In the genomic region with DNA sequence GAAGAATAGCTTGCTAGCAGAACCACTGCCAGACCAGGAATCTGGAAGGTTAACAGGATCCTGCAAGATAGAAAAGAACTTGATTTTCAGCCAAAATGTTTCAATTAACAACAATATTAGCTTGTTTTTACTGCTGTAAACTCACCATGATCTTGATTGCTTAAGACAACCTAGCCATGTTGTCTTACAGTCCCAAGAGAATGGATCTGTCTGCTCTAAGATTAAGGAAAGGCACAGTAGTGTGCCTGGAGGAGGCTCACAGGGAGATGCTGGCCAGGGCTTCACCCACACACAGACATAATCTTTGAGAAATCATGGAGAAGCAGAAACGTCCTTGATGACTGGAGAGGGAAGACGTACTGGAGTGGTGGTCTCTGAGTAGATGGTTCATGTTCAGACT, we compare ENCODE assay signal across 21 mouse cellular contexts.
"Had no signal": no experiment of that assay in that cellular context is flagged by ENCODE, and none has a peak within 500 bp of the region (broad histone marks: within the 10 kb centered on the region; RNA-seq: fewer than 3 reads in every experiment).

No protein-coding gene starts in this region.

- H3K27me3 ChIP-seq: limb, embryonic 12.5 days; limb, embryonic 15.5 days; midbrain, embryonic 12.5 days; midbrain, embryonic 15.5 days; neural tube, embryonic 12.5 days; neural tube, embryonic 15.5 days had no signal

- H3K27ac ChIP-seq: limb, embryonic 12.5 days; limb, embryonic 15.5 days; liver, embryonic 14.5 days; macrophage; midbrain, embryonic 12.5 days; midbrain, embryonic 15.5 days; neural tube, embryonic 12.5 days; neural tube, embryonic 15.5 days; stomach, postnatal 0 days had no signal

- H3K9ac ChIP-seq: limb, embryonic 12.5 days; limb, embryonic 15.5 days; liver, embryonic 14.5 days; liver, postnatal 0 days; lung, embryonic 14.5 days; midbrain, embryonic 12.5 days; midbrain, embryonic 15.5 days; neural tube, embryonic 12.5 days; neural tube, embryonic 15.5 days had no signal

- DNase-seq: left cerebral cortex, postnatal 4 days; lung, embryonic 14.5 days; right cerebral cortex, adult 18-20 months; right cerebral cortex, postnatal 14 days; right cerebral cortex, postnatal 4 days; spleen, adult 18-20 months; thymus, adult 2 months; thymus, postnatal 14 days; thymus, postnatal 4 days had no signal

- H3K4me3 ChIP-seq: limb, embryonic 12.5 days; limb, embryonic 15.5 days; midbrain, embryonic 12.5 days; midbrain, embryonic 15.5 days; neural tube, embryonic 12.5 days; neural tube, embryonic 15.5 days had no signal

- H3K4me1 ChIP-seq: limb, embryonic 12.5 days; limb, embryonic 15.5 days; midbrain, embryonic 12.5 days; midbrain, embryonic 15.5 days; neural tube, embryonic 12.5 days; neural tube, embryonic 15.5 days had no signal

- ATAC-seq: lung, postnatal 0 days; midbrain, embryonic 15.5 days had no signal

- H3K36me3 ChIP-seq: limb, embryonic 12.5 days; limb, embryonic 15.5 days; midbrain, embryonic 12.5 days; midbrain, embryonic 15.5 days; neural tube, embryonic 12.5 days; neural tube, embryonic 15.5 days had no signal

- H3K9me3 ChIP-seq: limb, embryonic 12.5 days; limb, embryonic 15.5 days; midbrain, embryonic 12.5 days; midbrain, embryonic 15.5 days; neural tube, embryonic 12.5 days; neural tube, embryonic 15.5 days had no signal

- H3K4me2 ChIP-seq: limb, embryonic 12.5 days; limb, embryonic 15.5 days; liver, embryonic 11.5 days; lung, embryonic 14.5 days; midbrain, embryonic 12.5 days; midbrain, embryonic 15.5 days; neural tube, embryonic 12.5 days; neural tube, embryonic 15.5 days had no signal
